Mouse (Mus musculus): ENCODE measurements at regions not wholly inside any gene's neighbourhood (a gene's known extent, or its start where the extent isn't known, plus 50 kb on each side); places are given as distances from the start of the nearest gene placed in this dataset.

- 93% methylated on average over 3 of the region's 3 CpGs for WGBS
- Histone ChIP-seq H3K27me3 (0 out of 2 replicates have a peak, but pooled peaks cover 2% of the 10 kb centered on the region), H3K4me2 (no peak overlapping the region), H3K4me3 (no peak overlapping the region), H3K9ac (no peak overlapping the region), H3K36me3 (no peaks in the 10 kb centered on the region), H3K9me3 (no peaks in the 10 kb centered on the region), H3K4me1 (0 out of 2 replicates have a peak, but pooled peaks cover 3% of the 10 kb centered on the region), H3K27ac (no peak overlapping the region)
- ATAC-seq (ENCODE audit: insufficient number of reproducible peaks, low FRiP score, low TSS enrichment, low read depth), result no peak
These were observed 247.2 kb upstream of the Ank start for GRCm38 (mm10) chr15:27219126-27219738.

GRCm38 (mm10) chr15:27223610-27224511 lies 242.6 kb upstream of the Ank start:
- Histone ChIP-seq H3K27ac (no peak overlapping the region), H3K36me3 (no peaks in the 10 kb centered on the region), H3K4me1 (no peaks in the 10 kb centered on the region), H3K9ac (no peak overlapping the region), H3K4me2 (no peak overlapping the region), H3K4me3 (no peak overlapping the region), H3K9me3 (no peaks in the 10 kb centered on the region), H3K27me3 (no peaks in the 10 kb centered on the region)
- ATAC-seq (ENCODE audit: insufficient number of reproducible peaks, low FRiP score, low TSS enrichment, low read depth), result no peak
- 72% methylated on average over 14 of the region's 14 CpGs for WGBS

GRCm38 (mm10) chr15:27224512-27224850 lies 242.0 kb upstream of the Ank start:
- H3K9me3 ChIP-seq, result no peaks in the 10 kb centered on the region
- no peaks in the 10 kb centered on the region for H3K36me3 ChIP-seq
- no peaks in the 10 kb centered on the region for H3K27me3 ChIP-seq
- H3K27ac ChIP-seq, result no peak overlapping the region
- no peaks in the 10 kb centered on the region for H3K4me1 ChIP-seq
- no peak overlapping the region for H3K4me2 ChIP-seq
- H3K4me3 ChIP-seq, result no peak overlapping the region
- WGBS, result 89% methylated on average over 4 of the region's 4 CpGs
- H3K9ac ChIP-seq, result no peak overlapping the region
- ATAC-seq (ENCODE audit: insufficient number of reproducible peaks, low FRiP score, low TSS enrichment, low read depth), result no peak

- ATAC-seq (ENCODE audit: insufficient number of reproducible peaks, low FRiP score, low TSS enrichment, low read depth), result no peak
- Histone ChIP-seq H3K27me3 (no peaks in the 10 kb centered on the region), H3K4me3 (no peak overlapping the region), H3K4me1 (no peaks in the 10 kb centered on the region), H3K27ac (no peak overlapping the region), H3K4me2 (no peak overlapping the region), H3K9me3 (no peaks in the 10 kb centered on the region), H3K9ac (no peak overlapping the region), H3K36me3 (no peaks in the 10 kb centered on the region)
- 51% methylated on average over 5 of the region's 5 CpGs for WGBS
These were observed 233.7 kb upstream of the Ank start for GRCm38 (mm10) chr15:27232804-27233203.

GRCm38 (mm10) chr15:27234770-27235169 lies 231.7 kb upstream of the Ank start:
- no peak for ATAC-seq (ENCODE audit: insufficient number of reproducible peaks, low FRiP score, low TSS enrichment, low read depth)
- Histone ChIP-seq H3K4me3 (no peak overlapping the region), H3K36me3 (no peaks in the 10 kb centered on the region), H3K9me3 (no peaks in the 10 kb centered on the region), H3K27me3 (no peaks in the 10 kb centered on the region), H3K4me1 (no peaks in the 10 kb centered on the region), H3K4me2 (no peak overlapping the region), H3K27ac (no peak overlapping the region), H3K9ac (no peak overlapping the region)
- 12% methylated on average over 4 of the region's 4 CpGs for WGBS

GRCm38 (mm10) chr15:27238301-27238700 lies 228.2 kb upstream of the Ank start:
- no peak overlapping the region for H3K4me3 ChIP-seq
- no peak overlapping the region for H3K9ac ChIP-seq
- no peak for ATAC-seq (ENCODE audit: insufficient number of reproducible peaks, low FRiP score, low TSS enrichment, low read depth)
- no peak overlapping the region for H3K27ac ChIP-seq
- WGBS, result 69% methylated on average over 1 of the region's 1 CpGs
- no peaks in the 10 kb centered on the region for H3K9me3 ChIP-seq
- no peaks in the 10 kb centered on the region for H3K4me1 ChIP-seq
- no peaks in the 10 kb centered on the region for H3K36me3 ChIP-seq
- no peak overlapping the region for H3K4me2 ChIP-seq
- no peaks in the 10 kb centered on the region for H3K27me3 ChIP-seq

GRCm38 (mm10) chr15:27246302-27246701 lies 220.2 kb upstream of the Ank start:
- no peak overlapping the region for H3K4me3 ChIP-seq
- H3K4me2 ChIP-seq, result no peak overlapping the region
- no peaks in the 10 kb centered on the region for H3K27me3 ChIP-seq
- WGBS, result 18% methylated on average over 3 of the region's 3 CpGs
- H3K9ac ChIP-seq, result no peak overlapping the region
- no peaks in the 10 kb centered on the region for H3K9me3 ChIP-seq
- ATAC-seq (ENCODE audit: insufficient number of reproducible peaks, low FRiP score, low TSS enrichment, low read depth), result no peak
- H3K4me1 ChIP-seq, result no peaks in the 10 kb centered on the region
- H3K27ac ChIP-seq, result no peak overlapping the region
- H3K36me3 ChIP-seq, result no peaks in the 10 kb centered on the region

GRCm38 (mm10) chr15:27258984-27259853 lies 207.3 kb upstream of the Ank start:
- Histone ChIP-seq H3K27ac (no peak overlapping the region), H3K27me3 (no peaks in the 10 kb centered on the region), H3K4me1 (no peaks in the 10 kb centered on the region), H3K4me3 (no peak overlapping the region), H3K36me3 (no peaks in the 10 kb centered on the region), H3K9me3 (no peaks in the 10 kb centered on the region), H3K4me2 (no peak overlapping the region), H3K9ac (no peak overlapping the region)
- no peak for ATAC-seq (ENCODE audit: insufficient number of reproducible peaks, low FRiP score, low TSS enrichment, low read depth)
- 73% methylated on average over 6 of the region's 6 CpGs for WGBS

- no peak overlapping the region for H3K4me2 ChIP-seq
- H3K9me3 ChIP-seq, result no peaks in the 10 kb centered on the region
- no peak overlapping the region for H3K27ac ChIP-seq
- H3K27me3 ChIP-seq, result no peaks in the 10 kb centered on the region
- ATAC-seq (ENCODE audit: insufficient number of reproducible peaks, low FRiP score, low TSS enrichment, low read depth), result no peak
- H3K9ac ChIP-seq, result no peak overlapping the region
- H3K36me3 ChIP-seq, result no peaks in the 10 kb centered on the region
- 60% methylated on average over 2 of the region's 2 CpGs for WGBS
- H3K4me3 ChIP-seq, result no peak overlapping the region
- no peaks in the 10 kb centered on the region for H3K4me1 ChIP-seq
These were observed 206.7 kb upstream of the Ank start for GRCm38 (mm10) chr15:27259854-27260191.

- no peak overlapping the region for H3K4me2 ChIP-seq
- H3K9me3 ChIP-seq, result no peaks in the 10 kb centered on the region
- no peak overlapping the region for H3K9ac ChIP-seq
- H3K36me3 ChIP-seq, result no peaks in the 10 kb centered on the region
- no peak overlapping the region for H3K4me3 ChIP-seq
- no peaks in the 10 kb centered on the region for H3K4me1 ChIP-seq
- no peaks in the 10 kb centered on the region for H3K27me3 ChIP-seq
- 100% methylated on average over 2 of the region's 2 CpGs for WGBS
- no peak overlapping the region for H3K27ac ChIP-seq
- no peak for ATAC-seq (ENCODE audit: insufficient number of reproducible peaks, low FRiP score, low TSS enrichment, low read depth)
These were observed 196.3 kb upstream of the Ank start for GRCm38 (mm10) chr15:27270203-27270602.

- H3K27ac ChIP-seq, result no peak overlapping the region
- no peak overlapping the region for H3K9ac ChIP-seq
- no peaks in the 10 kb centered on the region for H3K36me3 ChIP-seq
- H3K4me1 ChIP-seq, result no peaks in the 10 kb centered on the region
- H3K27me3 ChIP-seq, result no peaks in the 10 kb centered on the region
- WGBS, result 89% methylated on average over 1 of the region's 1 CpGs
- no peaks in the 10 kb centered on the region for H3K9me3 ChIP-seq
- no peak overlapping the region for H3K4me3 ChIP-seq
- no peak overlapping the region for H3K4me2 ChIP-seq
- no peak for ATAC-seq (ENCODE audit: insufficient number of reproducible peaks, low FRiP score, low TSS enrichment, low read depth)
These were observed 184.2 kb upstream of the Ank start for GRCm38 (mm10) chr15:27282279-27282678.

- Histone ChIP-seq H3K27ac (no peak overlapping the region), H3K4me3 (no peak overlapping the region), H3K9ac (no peak overlapping the region), H3K27me3 (no peaks in the 10 kb centered on the region), H3K4me2 (no peak overlapping the region), H3K36me3 (no peaks in the 10 kb centered on the region), H3K9me3 (no peaks in the 10 kb centered on the region), H3K4me1 (no peaks in the 10 kb centered on the region)
- no peak for ATAC-seq (ENCODE audit: insufficient number of reproducible peaks, low FRiP score, low TSS enrichment, low read depth)
- 74% methylated on average over 4 of the region's 4 CpGs for WGBS
These were observed 162.6 kb upstream of the Ank start for GRCm38 (mm10) chr15:27303856-27304255.
